Mouse (Mus musculus): Measurements from ENCODE around the gene Plxdc2. TPM values are rescaled to one million over a fixed set of nuclear protein-coding genes. Genes with fewer than 3 reads are reported as not detected.

Gene Plxdc2
- polyA plus RNA-seq (2014; fragmentation: Nextera tagmentation; extraction: Ambion mirVana): 66.6 and 71.1 TPM in 2 replicates

- Histone ChIP-seq H3K27ac (ENCODE audit: low read depth) (peak within 1 kb of the TSS; percentile 91), H3K27me3 (ENCODE audit: insufficient read depth, low read length) (no peaks in the 10 kb centered on the region), H3K9ac (peak within 1 kb of the TSS; percentile 77), H3K36me3 (ENCODE audit: insufficient read depth) (no peaks in the 10 kb centered on the region), H3K4me1 (ENCODE audit: insufficient read depth) (no peaks in the 10 kb centered on the region), H3K9me3 (ENCODE audit: low read depth, low read length) (no peaks in the 10 kb centered on the region), H3K4me3 (ENCODE audit: low read depth, low read length) (peak within 1 kb of the TSS; percentile 61), H3K4me2 (peak within 1 kb of the TSS; percentile 65)
- TF ChIP-seq CTCF (IDR thresholded peaks at IDR 0.05; ENCODE audit: low read depth): no peak
- WGBS: under 1% methylated on average over 44 of the region's 45 CpGs
- ATAC-seq (ENCODE audit: insufficient read depth): peak; percentile 95
- DNase-seq: peak; percentile 86
Measured at GRCm38 (mm10) chr2:16356106-16356818, at the start of gene Plxdc2. TSS of gene Plxdc2 (plus strand) at chr2:16356304.

- Histone ChIP-seq H3K36me3 (ENCODE audit: insufficient read depth) (no peaks in the 10 kb centered on the region), H3K4me1 (ENCODE audit: insufficient read depth) (no peaks in the 10 kb centered on the region), H3K27me3 (ENCODE audit: insufficient read depth, low read length) (no peaks in the 10 kb centered on the region), H3K9me3 (ENCODE audit: low read depth, low read length) (no peaks in the 10 kb centered on the region), H3K4me2 (no peak overlapping the region), H3K9ac (no peak overlapping the region), H3K4me3 (ENCODE audit: low read depth, low read length) (no peak overlapping the region), H3K27ac (ENCODE audit: low read depth) (no peak overlapping the region)
- DNase-seq (no peak), ATAC-seq (ENCODE audit: insufficient read depth) (no peak)
- WGBS: 44% methylated on average over 2 of the region's 2 CpGs
- TF ChIP-seq CTCF (IDR thresholded peaks at IDR 0.05; ENCODE audit: low read depth): no peak
Measured at GRCm38 (mm10) chr2:16310387-16310786, 45.7 kb upstream of the Plxdc2 start.

- H3K9me3 ChIP-seq (ENCODE audit: low read depth, low read length): no peaks in the 10 kb centered on the region
- no peak overlapping the region for H3K4me2 ChIP-seq
- H3K27me3 ChIP-seq (ENCODE audit: insufficient read depth, low read length): no peaks in the 10 kb centered on the region
- peak; percentile 87 for DNase-seq
- WGBS: 35% methylated on average over 4 of the region's 4 CpGs
- peak; percentile 75 for TF ChIP-seq CTCF (IDR thresholded peaks at IDR 0.05; ENCODE audit: low read depth)
- no peak overlapping the region for H3K4me3 ChIP-seq (ENCODE audit: low read depth, low read length)
- no peak overlapping the region for H3K9ac ChIP-seq
- no peak overlapping the region for H3K27ac ChIP-seq (ENCODE audit: low read depth)
- peak; percentile 96 for ATAC-seq (ENCODE audit: insufficient read depth)
- H3K4me1 ChIP-seq (ENCODE audit: insufficient read depth): no peaks in the 10 kb centered on the region
- H3K36me3 ChIP-seq (ENCODE audit: insufficient read depth): no peaks in the 10 kb centered on the region
Measured at GRCm38 (mm10) chr2:16312400-16313070, 43.6 kb upstream of the Plxdc2 start.

- Histone ChIP-seq H3K27ac (ENCODE audit: low read depth) (no peak overlapping the region), H3K4me1 (ENCODE audit: insufficient read depth) (no peaks in the 10 kb centered on the region), H3K9me3 (ENCODE audit: low read depth, low read length) (no peaks in the 10 kb centered on the region), H3K9ac (no peak overlapping the region), H3K36me3 (ENCODE audit: insufficient read depth) (no peaks in the 10 kb centered on the region), H3K4me3 (ENCODE audit: low read depth, low read length) (no peak overlapping the region), H3K27me3 (ENCODE audit: insufficient read depth, low read length) (no peaks in the 10 kb centered on the region), H3K4me2 (no peak overlapping the region)
- ATAC-seq (ENCODE audit: insufficient read depth): no peak
- TF ChIP-seq CTCF (IDR thresholded peaks at IDR 0.05; ENCODE audit: low read depth): no peak
- WGBS: 72% methylated on average over 4 of the region's 4 CpGs
- DNase-seq: no peak
Measured at GRCm38 (mm10) chr2:16335194-16335781, 20.8 kb upstream of the Plxdc2 start.

- DNase-seq: no peak
- Histone ChIP-seq H3K9me3 (ENCODE audit: low read depth, low read length) (no peaks in the 10 kb centered on the region), H3K9ac (no peak overlapping the region), H3K27ac (ENCODE audit: low read depth) (no peak overlapping the region), H3K4me1 (ENCODE audit: insufficient read depth) (no peaks in the 10 kb centered on the region), H3K4me2 (no peak overlapping the region), H3K27me3 (ENCODE audit: insufficient read depth, low read length) (no peaks in the 10 kb centered on the region), H3K4me3 (ENCODE audit: low read depth, low read length) (no peak overlapping the region), H3K36me3 (ENCODE audit: insufficient read depth) (no peaks in the 10 kb centered on the region)
- WGBS: 54% methylated on average over 2 of the region's 2 CpGs
- no peak for TF ChIP-seq CTCF (IDR thresholded peaks at IDR 0.05; ENCODE audit: low read depth)
- no peak for ATAC-seq (ENCODE audit: insufficient read depth)
Measured at GRCm38 (mm10) chr2:16344564-16344963, 11.5 kb upstream of the Plxdc2 start.

- H3K27me3 ChIP-seq (ENCODE audit: insufficient read depth, low read length): no peaks in the 10 kb centered on the region
- no peak overlapping the region for H3K27ac ChIP-seq (ENCODE audit: low read depth)
- no peaks in the 10 kb centered on the region for H3K36me3 ChIP-seq (ENCODE audit: insufficient read depth)
- no peaks in the 10 kb centered on the region for H3K9me3 ChIP-seq (ENCODE audit: low read depth, low read length)
- ATAC-seq (ENCODE audit: insufficient read depth) (no peak), DNase-seq (no peak)
- H3K4me1 ChIP-seq (ENCODE audit: insufficient read depth): no peaks in the 10 kb centered on the region
- no peak overlapping the region for H3K4me2 ChIP-seq
- H3K4me3 ChIP-seq (ENCODE audit: low read depth, low read length): no peak overlapping the region
- 56% methylated on average over 3 of the region's 3 CpGs for WGBS
- no peak overlapping the region for H3K9ac ChIP-seq
- no peak for TF ChIP-seq CTCF (IDR thresholded peaks at IDR 0.05; ENCODE audit: low read depth)
Measured at GRCm38 (mm10) chr2:16351106-16351505, 5.0 kb upstream of the Plxdc2 start.

GRCm38 (mm10) chr2:16355611-16356105 lies 446 bp upstream of the Plxdc2 start:
- DNase-seq (peak; percentile 80), ATAC-seq (ENCODE audit: insufficient read depth) (peak; percentile 91)
- Histone ChIP-seq H3K27me3 (ENCODE audit: insufficient read depth, low read length) (no peaks in the 10 kb centered on the region), H3K36me3 (ENCODE audit: insufficient read depth) (no peaks in the 10 kb centered on the region), H3K4me3 (ENCODE audit: low read depth, low read length) (peak overlapping the region; percentile 61), H3K27ac (ENCODE audit: low read depth) (peak overlapping the region; percentile 91), H3K4me2 (peak overlapping the region; percentile 65), H3K9me3 (ENCODE audit: low read depth, low read length) (no peaks in the 10 kb centered on the region), H3K9ac (peak overlapping the region; percentile 77), H3K4me1 (ENCODE audit: insufficient read depth) (no peaks in the 10 kb centered on the region)
- no peak for TF ChIP-seq CTCF (IDR thresholded peaks at IDR 0.05; ENCODE audit: low read depth)
- WGBS: under 1% methylated on average over 22 of the region's 22 CpGs

Data from lung, embryonic 14.5 days (tissue).